22 mouse cellular contexts compared by ENCODE assay signal in genomic region chr9:11285135-11285534, GRCm38 (mm10).
A peak's percentile ranks its signal among the peaks of the same experiment; 100 is the strongest.
DNase-seq lines count a peak whose midpoint lies in the region; ATAC-seq lines count a peak whose summit lies in the region.
"Had no signal": no experiment of that assay in that cellular context is flagged by ENCODE, and none has a peak within 500 bp of the region (broad histone marks: within the 10 kb centered on the region; RNA-seq: fewer than 3 reads in every experiment).

No protein-coding gene starts in this region.

- H3K27me3 ChIP-seq in forebrain, embryonic 15.5 days, result no peaks in the 10 kb centered on the region
- H3K27me3 ChIP-seq in forebrain, embryonic 10.5 days (ENCODE audit: poor library complexity, severe bottlenecking), result no peaks in the 10 kb centered on the region
- H3K27me3 ChIP-seq: intestine, embryonic 15.5 days; limb, embryonic 12.5 days; neural tube, embryonic 12.5 days had no signal

- H3K4me3 ChIP-seq in forebrain, embryonic 15.5 days, result no peak overlapping the region
- H3K4me3 ChIP-seq in forebrain, embryonic 10.5 days, result no peak overlapping the region
- H3K4me3 ChIP-seq: heart, embryonic 10.5 days; intestine, embryonic 15.5 days; limb, embryonic 12.5 days; neural tube, embryonic 12.5 days had no signal

- H3K4me1 ChIP-seq in forebrain, embryonic 15.5 days, result no peaks in the 10 kb centered on the region
- H3K4me1 ChIP-seq in forebrain, embryonic 10.5 days, result no peaks in the 10 kb centered on the region
- H3K4me1 ChIP-seq: heart, embryonic 10.5 days; intestine, embryonic 15.5 days; limb, embryonic 12.5 days; neural tube, embryonic 12.5 days had no signal

- no peaks in the 10 kb centered on the region for H3K36me3 ChIP-seq in forebrain, embryonic 15.5 days
- no peaks in the 10 kb centered on the region for H3K36me3 ChIP-seq in forebrain, embryonic 10.5 days (replicated peaks)
- H3K36me3 ChIP-seq: heart, embryonic 10.5 days; intestine, embryonic 15.5 days; limb, embryonic 12.5 days; neural tube, embryonic 12.5 days had no signal

- H3K9me3 ChIP-seq in forebrain, embryonic 15.5 days, result no peaks in the 10 kb centered on the region
- H3K9me3 ChIP-seq in forebrain, embryonic 10.5 days, result no peaks in the 10 kb centered on the region
- H3K9me3 ChIP-seq: heart, embryonic 10.5 days; intestine, embryonic 15.5 days; limb, embryonic 12.5 days; neural tube, embryonic 12.5 days had no signal

- peak; percentile 63 for ATAC-seq in forebrain, embryonic 15.5 days (replicated peaks)
- ATAC-seq: hindbrain, embryonic 16.5 days; intestine, embryonic 15.5 days; liver, postnatal 0 days; lung, postnatal 0 days had no signal

- no peak for DNase-seq in forebrain, embryonic 10.5 days (ENCODE audit: extremely low spot score, low spot score)
- peak; percentile 33 for DNase-seq in brain, adult 2 months (ENCODE audit: low read depth, low spot score)
- peak; percentile 26 for DNase-seq in brain, embryonic 18.5 days (ENCODE audit: low read depth, low spot score)
- DNase-seq in cerebellum, postnatal 10 days, result peak; percentile 23 to 38
- no peak for DNase-seq in spleen, postnatal 36 days (ENCODE audit: low spot score in 2 of 2)
- no peak for DNase-seq in layer of hippocampus, adult 18-20 months (ENCODE audit: low spot score in 2 of 2)
- DNase-seq: adrenal gland, adult 2 months; gastrocnemius, postnatal 10 days; heart, postnatal 4 days; kidney, adult 8-10 months; kidney, postnatal 10 days; liver, postnatal 0 days; thymus, postnatal 36 days had no signal

- no peak overlapping the region for H3K4me2 ChIP-seq in forebrain, embryonic 15.5 days (replicated peaks)
- H3K4me2 ChIP-seq: intestine, embryonic 15.5 days; limb, embryonic 12.5 days; liver, embryonic 11.5 days; neural tube, embryonic 12.5 days had no signal

- WGBS in forebrain, embryonic 15.5 days, result 77% methylated on average over 4 of the region's 4 CpGs
- 82% methylated on average over 4 of the region's 4 CpGs for WGBS in forebrain, embryonic 10.5 days

- no peak overlapping the region for H3K27ac ChIP-seq in forebrain, embryonic 15.5 days (replicated peaks)
- no peak overlapping the region for H3K27ac ChIP-seq in forebrain, embryonic 10.5 days
- H3K27ac ChIP-seq: heart, embryonic 10.5 days; intestine, embryonic 15.5 days; limb, embryonic 12.5 days; macrophage; neural tube, embryonic 12.5 days had no signal

- no peak overlapping the region for H3K9ac ChIP-seq in forebrain, embryonic 15.5 days (replicated peaks)
- H3K9ac ChIP-seq: intestine, embryonic 15.5 days; limb, embryonic 12.5 days; liver, postnatal 0 days; neural tube, embryonic 12.5 days had no signal

Comparison
In these comparisons a context has a peak if more than half of its experiments do, and no peak if none do; other contexts are left out.
1. DNase-seq: peak in brain, adult 2 months (single experiment), brain, embryonic 18.5 days (single experiment) and cerebellum, postnatal 10 days (2 of 2); none in forebrain, embryonic 10.5 days (single experiment), spleen, postnatal 36 days (0 of 2) and layer of hippocampus, adult 18-20 months (0 of 2).